Mouse (Mus musculus): ENCODE data around the gene Tm4sf19.

GRCm38 (mm10) chr16:32401335-32401965, 1.1 kb downstream of the Tm4sf19 start:
- TF ChIP-seq CTCF (IDR thresholded peaks at IDR 0.05; ENCODE audit: low read depth, low read length): no peak
- TF ChIP-seq POLR2AphosphoS5 (IDR thresholded peaks at IDR 0.05; ENCODE audit: insufficient replicate concordance, low read depth, low read length): no peak
- no peak for TF ChIP-seq TAL1 (conservative IDR thresholded peaks at IDR 0.05; ENCODE audit: low read depth, low read length)
- TF ChIP-seq GATA1 (IDR thresholded peaks at IDR 0.05; ENCODE audit: borderline replicate concordance, low read length): no peak
- no peak for TF ChIP-seq GATA2 (IDR thresholded peaks at IDR 0.05; ENCODE audit: borderline replicate concordance, low read depth, low read length)
